7 mouse cellular contexts compared by ENCODE assay signal in the genomic region with DNA sequence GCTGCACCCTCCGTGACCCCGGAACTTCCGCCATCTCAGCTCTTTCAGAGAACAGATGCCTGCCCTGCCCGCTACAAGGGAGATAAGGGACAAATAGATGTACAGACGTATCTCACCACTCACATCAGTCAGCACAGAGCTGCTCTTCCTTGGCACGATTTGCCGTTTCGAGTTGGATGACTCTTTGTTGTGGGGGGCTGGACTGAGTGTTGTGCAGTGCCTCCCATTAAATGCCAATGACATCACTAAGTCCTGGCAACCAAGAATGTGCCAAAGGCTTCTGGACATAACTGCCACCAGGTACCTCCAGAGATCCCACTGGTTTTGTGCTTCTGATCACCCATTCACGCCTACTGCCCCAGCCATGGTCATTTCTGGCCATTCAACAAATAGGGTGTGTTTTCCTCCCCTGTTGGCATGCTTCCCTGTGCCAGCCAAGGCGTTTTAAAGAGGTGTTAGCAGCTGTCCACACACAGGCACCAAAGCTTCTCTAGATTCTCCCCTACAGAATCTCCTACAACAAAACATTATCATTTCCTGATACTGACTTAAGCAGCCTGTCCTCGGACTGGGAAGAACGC. TPM values are rescaled to one million over a fixed set of nuclear protein-coding genes. Genes with fewer than 3 reads are reported as not detected.
A peak's percentile ranks its signal among the peaks of the same experiment; 100 is the strongest.
DNase-seq lines count a peak whose midpoint lies in the region; ATAC-seq lines count a peak whose summit lies in the region.

No protein-coding gene starts in this region.

- no peaks in the 10 kb centered on the region for H3K4me1 ChIP-seq in hindbrain, embryonic 11.5 days (replicated peaks; ENCODE audit: control insufficient read depth, insufficient read depth, low read length)
- H3K4me1 ChIP-seq in stomach, embryonic 16.5 days (ENCODE audit: control insufficient read depth, insufficient read depth, low read length) = peaks cover 20% of the 10 kb centered on the region

- no peaks in the 10 kb centered on the region for H3K9me3 ChIP-seq in hindbrain, embryonic 11.5 days (ENCODE audit: control insufficient read depth, low read length)
- peaks cover 5% of the 10 kb centered on the region; the same call in 1 of the 2 replicates for H3K9me3 ChIP-seq in stomach, embryonic 16.5 days (replicated peaks; ENCODE audit: control insufficient read depth, low read length)

- H3K4me3 ChIP-seq in hindbrain, embryonic 11.5 days (ENCODE audit: low read depth, low read length) = no peak overlapping the region
- peak overlapping the region; percentile 28 for H3K4me3 ChIP-seq in stomach, embryonic 16.5 days (replicated peaks; ENCODE audit: low read length)

- no peaks in the 10 kb centered on the region for H3K36me3 ChIP-seq in hindbrain, embryonic 11.5 days (ENCODE audit: control insufficient read depth, insufficient read depth, low read length)
- H3K36me3 ChIP-seq in stomach, embryonic 16.5 days (ENCODE audit: control insufficient read depth, insufficient read depth, low read length) = no peaks in the 10 kb centered on the region

- no peak overlapping the region for H3K4me2 ChIP-seq in hindbrain, embryonic 11.5 days (replicated peaks; ENCODE audit: low read depth, low read length)
- peak overlapping the region; percentile 58 for H3K4me2 ChIP-seq in stomach, embryonic 16.5 days (ENCODE audit: low read depth, low read length)

- H3K9ac ChIP-seq in hindbrain, embryonic 11.5 days (ENCODE audit: low read depth, low read length) = no peak overlapping the region
- peak overlapping the region; percentile 48; the same call in 1 of the 2 replicates for H3K9ac ChIP-seq in stomach, embryonic 16.5 days (ENCODE audit: low read length)

- 36% methylated on average over 12 of the region's 12 CpGs for WGBS in hindbrain, embryonic 11.5 days
- 16% methylated on average over 12 of the region's 12 CpGs for WGBS in stomach, embryonic 16.5 days

- no peak overlapping the region for H3K27ac ChIP-seq in hindbrain, embryonic 11.5 days (ENCODE audit: low read depth, low read length)
- peak overlapping the region; percentile 58 for H3K27ac ChIP-seq in stomach, embryonic 16.5 days (ENCODE audit: low read length)

- no peaks in the 10 kb centered on the region for H3K27me3 ChIP-seq in hindbrain, embryonic 11.5 days (ENCODE audit: control insufficient read depth, insufficient read depth, low read length)
- no peaks in the 10 kb centered on the region for H3K27me3 ChIP-seq in stomach, embryonic 16.5 days (ENCODE audit: control insufficient read depth, insufficient read depth, low read length)

- DNase-seq in A20 (ENCODE audit: low read depth, low spot score) = peak; percentile 64
- DNase-seq in CD8-positive naive resting alpha-beta T cell, adult 2 months (ENCODE audit: low read depth in 2 of 2, low spot score in 2 of 2) = peak; percentile 44 to 62
- DNase-seq in embryo, embryonic 10 days (ENCODE audit: low spot score) = peak; percentile 28
- DNase-seq in hindbrain, embryonic 11.5 days (ENCODE audit: low spot score) = peak; percentile 32
- DNase-seq in lung, postnatal 4 days = peak; percentile 43 to 44
- DNase-seq in left cerebral cortex, adult 8-10 months (ENCODE audit: low spot score in 2 of 2) = no peak

- no peak for ATAC-seq in hindbrain, embryonic 11.5 days (ENCODE audit: low FRiP score)
- peak; percentile 62; the same call in 1 of the 2 replicates for ATAC-seq in stomach, embryonic 16.5 days (ENCODE audit: insufficient read depth, low FRiP score)

RNA-seq across cellular contexts. Expression of a gene that starts 11.7 kb away (rescaled TPM):
- 0.32 and 0.61 TPM in 2 replicates for polyA plus RNA-seq in hindbrain, embryonic 11.5 days (2014; fragmentation: Nextera tagmentation; extraction: Ambion mirVana)
- 14.8 and 19.1 TPM in 2 replicates for polyA plus RNA-seq in stomach, embryonic 16.5 days (2015; fragmentation: Nextera tagmentation; extraction: Ambion mirVana)
- total RNA-seq in left cerebral cortex, adult 8-10 months (2022) = under 1 TPM; 0.17 to 0.53 (median 0.36) TPM

Comparison
In these comparisons a context has a peak if more than half of its experiments do, and no peak if none do; other contexts are left out.
1. DNase-seq: peak in A20 (single experiment), CD8-positive naive resting alpha-beta T cell, adult 2 months (2 of 2), embryo, embryonic 10 days (single experiment), hindbrain, embryonic 11.5 days (single experiment) and lung, postnatal 4 days (2 of 2); none in left cerebral cortex, adult 8-10 months (0 of 2).